Mouse (Mus musculus): ENCODE measurements around the gene Tcl1. TPM values are rescaled to one million over a fixed set of nuclear protein-coding genes. Genes with fewer than 3 reads are reported as not detected.

Tcl1 gene
- polyA plus RNA-seq, 1 experiment from 2014 or later = not detected

Other genes with a start within 250 kb of the Tcl1 start
- gene Syne3, start 213.0 kb downstream of the Tcl1 start, polyA plus RNA-seq (2014; fragmentation: Nextera tagmentation; extraction: Ambion mirVana) = 0.08 and 0.31 TPM in 2 replicates
- 190 and 193 TPM in 2 replicates for gene Glrx5, start 190.1 kb downstream of the Tcl1 start, polyA plus RNA-seq (2014; fragmentation: Nextera tagmentation; extraction: Ambion mirVana)
- not detected in 2 replicates for gene Tcl1b2, start 76.8 kb downstream of the Tcl1 start, polyA plus RNA-seq (2014; fragmentation: Nextera tagmentation; extraction: Ambion mirVana)
- gene Tcl1b1, start 63.1 kb downstream of the Tcl1 start, polyA plus RNA-seq (2014; fragmentation: Nextera tagmentation; extraction: Ambion mirVana) = not detected in 2 replicates
- not detected in 2 replicates for gene Tcl1b5, start 46.4 kb downstream of the Tcl1 start, polyA plus RNA-seq (2014; fragmentation: Nextera tagmentation; extraction: Ambion mirVana)
- not detected in 2 replicates for gene Tcl1b3, start 31.8 kb downstream of the Tcl1 start, polyA plus RNA-seq (2014; fragmentation: Nextera tagmentation; extraction: Ambion mirVana)
- gene Tcl1b4, start 20.8 kb downstream of the Tcl1 start, polyA plus RNA-seq (2014; fragmentation: Nextera tagmentation; extraction: Ambion mirVana) = not detected in 2 replicates
- 0.18 and 0.26 TPM in 2 replicates for gene Tunar, start 111.1 kb upstream of the Tcl1 start, polyA plus RNA-seq (2014; fragmentation: Nextera tagmentation; extraction: Ambion mirVana)
- 2.2 and 2.5 TPM in 2 replicates for gene D430019H16Rik, start 231.1 kb upstream of the Tcl1 start, polyA plus RNA-seq (2014; fragmentation: Nextera tagmentation; extraction: Ambion mirVana)